Mouse (Mus musculus) liver, embryonic 14.5 days (tissue): Measurements from ENCODE around the gene Iqsec1.

ENCODE experiments used
- CTCF ChIP-seq: IDR thresholded peaks from 2 replicates; pipeline ENCODE4 v1.5.1; 2016; ENCODE audit warnings: antibody characterized with exemption, low read depth, control low read depth
- EP300 ChIP-seq: IDR thresholded peaks from 2 replicates; pipeline ENCODE4 v1.6.1; 2016; ENCODE audit warnings: antibody characterized with exemption, low read depth

DNA sequence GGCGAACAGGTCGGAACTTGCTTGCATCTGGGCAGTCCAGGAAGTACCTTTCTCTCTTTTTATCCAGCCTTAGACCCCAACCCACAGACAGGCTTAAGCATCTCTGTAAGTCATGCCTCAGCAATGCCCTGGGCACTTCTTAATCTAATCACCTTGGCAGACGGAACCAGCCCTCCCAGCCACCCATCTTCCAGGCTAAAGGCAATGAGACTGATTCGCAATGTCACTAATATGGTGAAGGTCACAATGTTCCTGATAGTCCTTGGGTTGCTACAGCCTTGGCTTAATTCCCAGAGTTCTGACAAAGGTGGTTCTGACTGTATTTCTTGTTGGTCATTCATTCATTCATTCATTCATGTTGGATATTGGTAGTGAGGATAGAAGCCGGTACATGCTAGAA is 378.2 kb downstream of the Iqsec1 start:
- no peak for TF ChIP-seq CTCF
- TF ChIP-seq EP300: no peak
